8 mouse cellular contexts compared by ENCODE assay signal in the genomic region with DNA sequence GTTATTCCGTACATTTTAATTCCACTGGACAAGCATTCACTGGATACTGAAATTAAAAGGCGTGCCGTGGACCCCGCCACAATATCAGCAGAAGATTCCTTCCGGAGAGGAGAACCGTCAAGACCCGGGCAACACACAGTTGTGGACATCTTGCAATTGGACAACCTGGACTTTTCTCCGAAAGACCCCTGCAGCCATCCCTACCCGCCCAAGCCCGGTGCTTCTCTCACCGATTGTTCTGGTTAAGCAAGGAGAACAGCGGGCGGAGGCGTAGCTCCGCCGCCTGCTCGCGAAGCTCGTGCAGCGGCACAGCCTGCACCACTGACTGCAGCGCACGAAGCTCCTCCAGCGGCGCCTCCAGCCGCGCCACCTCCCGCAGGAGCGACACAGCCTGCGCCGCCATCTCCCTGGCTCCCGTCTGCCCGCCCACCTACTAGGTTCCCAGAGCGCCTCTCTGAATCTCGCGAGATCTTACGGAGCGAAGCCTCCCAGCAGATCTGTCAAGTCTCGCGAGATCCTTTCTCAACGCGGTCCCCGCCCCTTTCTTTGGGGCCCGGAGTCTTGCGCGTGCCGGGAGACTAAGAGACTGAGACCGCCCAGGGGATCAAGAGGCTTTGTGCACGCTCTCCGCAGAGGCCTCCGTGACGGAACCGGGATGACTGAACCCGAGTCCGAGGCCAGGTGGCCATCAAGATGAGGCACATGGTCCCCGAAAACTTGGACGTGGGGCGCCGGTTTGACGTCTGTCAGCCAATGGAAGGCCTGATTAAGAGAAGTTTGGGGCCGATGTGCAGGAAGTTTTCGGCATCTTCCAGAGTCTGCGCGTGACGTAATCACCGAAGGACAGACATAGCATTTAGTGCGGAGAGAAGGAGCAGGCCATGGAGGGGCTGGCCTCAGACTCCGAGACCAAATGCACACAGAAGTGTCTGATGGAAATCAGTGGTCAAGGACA. TPM values are rescaled to one million over a fixed set of nuclear protein-coding genes. Genes with fewer than 3 reads are reported as not detected.
A peak's percentile ranks its signal among the peaks of the same experiment; 100 is the strongest.
DNase-seq lines count a peak whose midpoint lies in the region; ATAC-seq and TF ChIP-seq lines count a peak whose summit lies in the region.

No protein-coding gene starts in this region.

- TF ChIP-seq POLR2A in bone marrow macrophage, adult 2 months (IDR thresholded peaks at IDR 0.05; ENCODE audit: borderline replicate concordance, low read depth, low read length) = peak; percentile 78
- peak; percentile 94 for TF ChIP-seq POLR2A in embryonic fibroblast, embryonic 13.5 days (IDR thresholded peaks at IDR 0.05; ENCODE audit: low read depth, low read length)

- H3K4me3 ChIP-seq in bone marrow macrophage, adult 2 months (ENCODE audit: insufficient read depth, low read length) = peak overlapping the region; percentile 72
- H3K4me3 ChIP-seq in embryonic fibroblast, embryonic 13.5 days (ENCODE audit: insufficient read depth, low read length) = peak overlapping the region; percentile 99
- peak overlapping the region; percentile 93 for H3K4me3 ChIP-seq in kidney, embryonic 14.5 days (ENCODE audit: low read length)
- peak overlapping the region; percentile 91 for H3K4me3 ChIP-seq in limb, embryonic 15.5 days

- peaks cover 9% of the 10 kb centered on the region for H3K36me3 ChIP-seq in kidney, embryonic 14.5 days (ENCODE audit: control insufficient read depth, insufficient read depth, low read length)
- H3K36me3 ChIP-seq in limb, embryonic 15.5 days = peaks cover 9% of the 10 kb centered on the region

- H3K9ac ChIP-seq in kidney, embryonic 14.5 days (ENCODE audit: low read depth, low read length) = peak overlapping the region; percentile 94
- peak overlapping the region; percentile 87 for H3K9ac ChIP-seq in limb, embryonic 15.5 days

- no peaks in the 10 kb centered on the region for H3K9me3 ChIP-seq in kidney, embryonic 14.5 days (ENCODE audit: control insufficient read depth, low read length)
- H3K9me3 ChIP-seq in limb, embryonic 15.5 days = no peaks in the 10 kb centered on the region

- under 1% methylated on average over 67 of the region's 67 CpGs for WGBS in kidney, embryonic 14.5 days
- under 1% methylated on average over 67 of the region's 67 CpGs for WGBS in limb, embryonic 15.5 days

- H3K4me2 ChIP-seq in kidney, embryonic 14.5 days (replicated peaks; ENCODE audit: low read depth, low read length) = peak overlapping the region; percentile 74
- H3K4me2 ChIP-seq in limb, embryonic 15.5 days = peak overlapping the region; percentile 65

- peak; percentile 99 for DNase-seq in A20 (ENCODE audit: low read depth, low spot score)
- DNase-seq in heart, adult 9 months (ENCODE audit: low spot score in 2 of 2) = peak; percentile 95 to 96
- peak; percentile 86 to 90 for DNase-seq in monocyte, adult 2 months (ENCODE audit: low read depth in 1 of 2, low spot score in 2 of 2)
- DNase-seq in spleen, postnatal 36 days (ENCODE audit: low spot score in 2 of 2) = peak; percentile 93 to 95

- no peak for TF ChIP-seq CTCF in bone marrow macrophage, adult 2 months (IDR thresholded peaks at IDR 0.05; ENCODE audit: low read depth, low read length)
- TF ChIP-seq CTCF in embryonic fibroblast, embryonic 13.5 days (IDR thresholded peaks at IDR 0.05; ENCODE audit: borderline replicate concordance, insufficient read depth, low read length) = no peak

- H3K4me1 ChIP-seq in bone marrow macrophage, adult 2 months (ENCODE audit: control insufficient read depth, insufficient read depth, low read length) = peaks cover 8% of the 10 kb centered on the region; the same call in 1 of the 2 replicates
- H3K4me1 ChIP-seq in embryonic fibroblast, embryonic 13.5 days (ENCODE audit: control insufficient read depth, insufficient read depth, low read length) = 0 out of 2 replicates have a peak, but pooled peaks cover 3% of the 10 kb centered on the region
- H3K4me1 ChIP-seq in kidney, embryonic 14.5 days (ENCODE audit: control insufficient read depth, insufficient read depth, low read length) = peaks cover 12% of the 10 kb centered on the region
- H3K4me1 ChIP-seq in limb, embryonic 15.5 days = peaks cover 32% of the 10 kb centered on the region

- H3K27ac ChIP-seq in bone marrow macrophage, adult 2 months (ENCODE audit: insufficient read depth, low read depth, low read length) = peak overlapping the region; percentile 63
- H3K27ac ChIP-seq in embryonic fibroblast, embryonic 13.5 days (ENCODE audit: insufficient read depth, low read length) = peak overlapping the region; percentile 97
- H3K27ac ChIP-seq in kidney, embryonic 14.5 days (ENCODE audit: low read depth, low read length) = peak overlapping the region; percentile 76
- peak overlapping the region; percentile 98 for H3K27ac ChIP-seq in limb, embryonic 15.5 days

- no peaks in the 10 kb centered on the region; the same call in 1 of the 2 replicates for H3K27me3 ChIP-seq in kidney, embryonic 14.5 days (ENCODE audit: control insufficient read depth, insufficient read depth, low read length)
- H3K27me3 ChIP-seq in limb, embryonic 15.5 days = peaks cover 25% of the 10 kb centered on the region

- peak; percentile 96 for ATAC-seq in kidney, embryonic 14.5 days (ENCODE audit: low FRiP score, low TSS enrichment)
- ATAC-seq in limb, embryonic 15.5 days (ENCODE audit: insufficient number of reproducible peaks, low FRiP score, low TSS enrichment, low read depth) = peak; percentile 97

RNA-seq across cellular contexts. Expression of a gene that starts 3.4 kb away (rescaled TPM):
- polyA plus RNA-seq in bone marrow macrophage, adult 2 months (2012; ENCODE audit: insufficient read depth, insufficient read length, missing spikeins) = not detected in 2 replicates
- polyA plus RNA-seq in embryonic fibroblast, embryonic 13.5 days (2011; ENCODE audit: insufficient read length, low read depth, missing spikeins) = 0.32 TPM in 1 of 2 replicates, not detected in the other
- polyA plus RNA-seq in kidney, embryonic 14.5 days (2014; fragmentation: Nextera tagmentation; extraction: Ambion mirVana) = 5.8 TPM in 2 replicates
- polyA plus RNA-seq in limb, embryonic 15.5 days (2015; fragmentation: Nextera tagmentation; extraction: Ambion mirVana) = 0.18 TPM in 1 of 2 replicates, not detected in the other

RNA-seq across cellular contexts. Expression of a gene that starts 4.0 kb away (rescaled TPM):
- polyA plus RNA-seq in bone marrow macrophage, adult 2 months (2012; ENCODE audit: insufficient read depth, insufficient read length, missing spikeins) = 34.5 and 37.8 TPM in 2 replicates
- polyA plus RNA-seq in embryonic fibroblast, embryonic 13.5 days (2011; ENCODE audit: insufficient read length, low read depth, missing spikeins) = 65.7 and 67.6 TPM in 2 replicates
- 128 and 157 TPM in 2 replicates for polyA plus RNA-seq in kidney, embryonic 14.5 days (2014; fragmentation: Nextera tagmentation; extraction: Ambion mirVana)
- polyA plus RNA-seq in limb, embryonic 15.5 days (2015; fragmentation: Nextera tagmentation; extraction: Ambion mirVana) = 87.2 and 98.0 TPM in 2 replicates

RNA-seq across cellular contexts. Expression of a gene that starts 38.0 kb away (rescaled TPM):
- polyA plus RNA-seq in bone marrow macrophage, adult 2 months (2012; ENCODE audit: insufficient read depth, insufficient read length, missing spikeins) = not detected in 2 replicates
- not detected in 2 replicates for polyA plus RNA-seq in embryonic fibroblast, embryonic 13.5 days (2011; ENCODE audit: insufficient read length, low read depth, missing spikeins)
- not detected in 2 replicates for polyA plus RNA-seq in kidney, embryonic 14.5 days (2014; fragmentation: Nextera tagmentation; extraction: Ambion mirVana)
- not detected in 2 replicates for polyA plus RNA-seq in limb, embryonic 15.5 days (2015; fragmentation: Nextera tagmentation; extraction: Ambion mirVana)

RNA-seq across cellular contexts. Expression of a gene that starts 43.0 kb away (rescaled TPM):
- polyA plus RNA-seq in bone marrow macrophage, adult 2 months (2012; ENCODE audit: insufficient read depth, insufficient read length, missing spikeins) = 9.9 and 13.4 TPM in 2 replicates
- 5.9 and 7.6 TPM in 2 replicates for polyA plus RNA-seq in embryonic fibroblast, embryonic 13.5 days (2011; ENCODE audit: insufficient read length, low read depth, missing spikeins)
- polyA plus RNA-seq in kidney, embryonic 14.5 days (2014; fragmentation: Nextera tagmentation; extraction: Ambion mirVana) = 29.9 and 35.1 TPM in 2 replicates
- 7.3 TPM in 2 replicates for polyA plus RNA-seq in limb, embryonic 15.5 days (2015; fragmentation: Nextera tagmentation; extraction: Ambion mirVana)

RNA-seq across cellular contexts. Expression of a gene that starts 44.7 kb away (rescaled TPM):
- 53.3 and 56.3 TPM in 2 replicates for polyA plus RNA-seq in bone marrow macrophage, adult 2 months (2012; ENCODE audit: insufficient read depth, insufficient read length, missing spikeins)
- 65.6 and 73.5 TPM in 2 replicates for polyA plus RNA-seq in embryonic fibroblast, embryonic 13.5 days (2011; ENCODE audit: insufficient read length, low read depth, missing spikeins)
- polyA plus RNA-seq in kidney, embryonic 14.5 days (2014; fragmentation: Nextera tagmentation; extraction: Ambion mirVana) = 55.6 and 72.3 TPM in 2 replicates
- 82.1 and 94.4 TPM in 2 replicates for polyA plus RNA-seq in limb, embryonic 15.5 days (2015; fragmentation: Nextera tagmentation; extraction: Ambion mirVana)

Comparison
In these comparisons a context has a peak if more than half of its experiments do, and no peak if none do; other contexts are left out.
1. Peak in every context shown above with its lines: DNase-seq, ATAC-seq, H3K4me3 ChIP-seq and H3K27ac ChIP-seq.